7 mouse cellular contexts compared by ENCODE assay signal in genomic region chr4:125921550-125922316, GRCm38 (mm10).
A peak's percentile ranks its signal among the peaks of the same experiment; 100 is the strongest.
DNase-seq lines count a peak whose midpoint lies in the region; ATAC-seq and TF ChIP-seq lines count a peak whose summit lies in the region.

No protein-coding gene starts in this region.

- H3K4me3 ChIP-seq in midbrain, embryonic 11.5 days (ENCODE audit: low read depth, low read length), result no peak overlapping the region
- H3K4me3 ChIP-seq in midbrain, embryonic 16.5 days (ENCODE audit: low read depth, low read length), result no peak overlapping the region
- peak overlapping the region; percentile 0; the same call in 1 of the 2 replicates for H3K4me3 ChIP-seq in forebrain, embryonic 11.5 days (ENCODE audit: low read depth, low read length)
- no peak overlapping the region for H3K4me3 ChIP-seq in kidney, adult 2 months (ENCODE audit: insufficient read depth, low read depth, low read length)
- no peak overlapping the region for H3K4me3 ChIP-seq in liver, embryonic 11.5 days (ENCODE audit: low read depth, low read length)
- peak overlapping the region; percentile 44 for H3K4me3 ChIP-seq in testis, adult 2 months (ENCODE audit: control insufficient read depth, low read depth, low read length)

- no peaks in the 10 kb centered on the region for H3K36me3 ChIP-seq in midbrain, embryonic 11.5 days (ENCODE audit: control insufficient read depth, insufficient read depth, low read length)
- H3K36me3 ChIP-seq in midbrain, embryonic 16.5 days (ENCODE audit: control insufficient read depth, insufficient read depth, low read length), result no peaks in the 10 kb centered on the region
- H3K36me3 ChIP-seq in forebrain, embryonic 11.5 days (ENCODE audit: control insufficient read depth, insufficient read depth, low read length), result no peaks in the 10 kb centered on the region
- H3K36me3 ChIP-seq in kidney, adult 2 months (ENCODE audit: control insufficient read depth, insufficient read depth, low read length), result no peaks in the 10 kb centered on the region
- no peaks in the 10 kb centered on the region for H3K36me3 ChIP-seq in liver, embryonic 11.5 days (ENCODE audit: control insufficient read depth, insufficient read depth, low read length)
- no peaks in the 10 kb centered on the region for H3K36me3 ChIP-seq in testis, adult 2 months (ENCODE audit: control insufficient read depth, insufficient read depth, low read length)

- peak overlapping the region; percentile 38 for H3K4me2 ChIP-seq in midbrain, embryonic 11.5 days
- no peak overlapping the region for H3K4me2 ChIP-seq in midbrain, embryonic 16.5 days (ENCODE audit: low read length)
- peak overlapping the region; percentile 36 for H3K4me2 ChIP-seq in forebrain, embryonic 11.5 days (ENCODE audit: low read depth, low read length, severe bottlenecking)
- peak overlapping the region; percentile 33; the same call in 1 of the 2 replicates for H3K4me2 ChIP-seq in liver, embryonic 11.5 days

- TF ChIP-seq POLR2A in kidney, adult 2 months (IDR thresholded peaks at IDR 0.05; ENCODE audit: low read depth, low read length), result no peak
- no peak for TF ChIP-seq POLR2A in testis, adult 2 months (IDR thresholded peaks at IDR 0.05; ENCODE audit: control insufficient read depth, low read depth, low read length)

- 5% methylated on average over 19 of the region's 19 CpGs for WGBS in midbrain, embryonic 11.5 days
- WGBS in midbrain, embryonic 16.5 days, result 7% methylated on average over 19 of the region's 19 CpGs
- 4% methylated on average over 19 of the region's 19 CpGs for whole genome bisulfite sequencing in forebrain, embryonic 11.5 days
- WGBS in kidney, adult 2 months, result 9% methylated on average over 19 of the region's 19 CpGs
- 12% methylated on average over 19 of the region's 19 CpGs for WGBS in liver, embryonic 11.5 days

- H3K27me3 ChIP-seq in midbrain, embryonic 11.5 days (ENCODE audit: control insufficient read depth, insufficient read depth, low read length), result no peaks in the 10 kb centered on the region; the same call in 1 of the 2 replicates
- H3K27me3 ChIP-seq in midbrain, embryonic 16.5 days (ENCODE audit: control insufficient read depth, insufficient read depth, low read depth, low read length), result no peaks in the 10 kb centered on the region
- peaks cover 3% of the 10 kb centered on the region; the same call in 1 of the 2 replicates for H3K27me3 ChIP-seq in forebrain, embryonic 11.5 days (ENCODE audit: control insufficient read depth, insufficient read depth, low read length)
- H3K27me3 ChIP-seq in kidney, adult 2 months (replicated peaks; ENCODE audit: control insufficient read depth, insufficient read depth, low read length), result no peaks in the 10 kb centered on the region
- peaks cover 9% of the 10 kb centered on the region for H3K27me3 ChIP-seq in liver, embryonic 11.5 days (replicated peaks; ENCODE audit: control insufficient read depth, insufficient read depth, low read length)
- H3K27me3 ChIP-seq in testis, adult 2 months (ENCODE audit: control insufficient read depth, insufficient read depth, low read length), result no peaks in the 10 kb centered on the region

- no peak overlapping the region for H3K27ac ChIP-seq in midbrain, embryonic 11.5 days (ENCODE audit: low read depth, low read length)
- H3K27ac ChIP-seq in midbrain, embryonic 16.5 days (ENCODE audit: low read length), result no peak overlapping the region
- H3K27ac ChIP-seq in forebrain, embryonic 11.5 days (ENCODE audit: low read depth, low read length), result peak overlapping the region; percentile 50; the same call in 1 of the 2 replicates
- H3K27ac ChIP-seq in kidney, adult 2 months (ENCODE audit: insufficient read depth, low read depth, low read length), result no peak overlapping the region
- H3K27ac ChIP-seq in liver, embryonic 11.5 days (ENCODE audit: low read depth, low read length), result peak overlapping the region; percentile 32; the same call in 1 of the 2 replicates
- no peak overlapping the region for H3K27ac ChIP-seq in testis, adult 2 months (ENCODE audit: control insufficient read depth, insufficient read depth, low read depth, low read length)

- peaks cover 25% of the 10 kb centered on the region for H3K4me1 ChIP-seq in midbrain, embryonic 11.5 days (ENCODE audit: control insufficient read depth, insufficient read depth, low read length)
- peaks cover 31% of the 10 kb centered on the region for H3K4me1 ChIP-seq in midbrain, embryonic 16.5 days (ENCODE audit: control insufficient read depth, insufficient read depth, low read length)
- H3K4me1 ChIP-seq in forebrain, embryonic 11.5 days (replicated peaks; ENCODE audit: control insufficient read depth, insufficient read depth, low read length), result peaks cover 19% of the 10 kb centered on the region
- no peaks in the 10 kb centered on the region for H3K4me1 ChIP-seq in kidney, adult 2 months (ENCODE audit: control insufficient read depth, insufficient read depth, low read length)
- H3K4me1 ChIP-seq in liver, embryonic 11.5 days (replicated peaks; ENCODE audit: control insufficient read depth, insufficient read depth, low read length), result no peaks in the 10 kb centered on the region
- H3K4me1 ChIP-seq in testis, adult 2 months (ENCODE audit: control insufficient read depth, insufficient read depth, low read length), result peaks cover 4% of the 10 kb centered on the region; the same call in 1 of the 2 replicates

- H3K9ac ChIP-seq in midbrain, embryonic 11.5 days (ENCODE audit: low read length), result peak overlapping the region; percentile 43
- no peak overlapping the region for H3K9ac ChIP-seq in midbrain, embryonic 16.5 days (ENCODE audit: low read depth, low read length)
- H3K9ac ChIP-seq in forebrain, embryonic 11.5 days (ENCODE audit: low read length), result peak overlapping the region; percentile 31; the same call in 1 of the 2 replicates
- H3K9ac ChIP-seq in liver, embryonic 11.5 days (ENCODE audit: low read depth, low read length), result no peak overlapping the region

- ATAC-seq in midbrain, embryonic 11.5 days (ENCODE audit: low FRiP score), result peak; percentile 53
- ATAC-seq in midbrain, embryonic 16.5 days, result no peak
- ATAC-seq in forebrain, embryonic 11.5 days (replicated peaks; ENCODE audit: low FRiP score), result peak; percentile 57
- no peak for ATAC-seq in liver, embryonic 11.5 days (replicated peaks; ENCODE audit: low FRiP score)

- no peaks in the 10 kb centered on the region for H3K9me3 ChIP-seq in midbrain, embryonic 11.5 days (ENCODE audit: control insufficient read depth, low read length)
- no peaks in the 10 kb centered on the region for H3K9me3 ChIP-seq in midbrain, embryonic 16.5 days (replicated peaks; ENCODE audit: control insufficient read depth, low read length, poor library complexity, severe bottlenecking)
- H3K9me3 ChIP-seq in forebrain, embryonic 11.5 days (ENCODE audit: control insufficient read depth, low read length), result no peaks in the 10 kb centered on the region
- no peaks in the 10 kb centered on the region for H3K9me3 ChIP-seq in liver, embryonic 11.5 days (ENCODE audit: control insufficient read depth, low read length)

- peak; percentile 97 for DNase-seq in midbrain, embryonic 11.5 days (ENCODE audit: low spot score, missing footprints)
- DNase-seq in adrenal gland, postnatal 36 days, result peak; percentile 75 to 79
- peak; percentile 91 for DNase-seq in forebrain, embryonic 11.5 days (ENCODE audit: low spot score)
- peak; percentile 20 for DNase-seq in kidney, adult 2 months
- DNase-seq in liver, embryonic 11.5 days (ENCODE audit: low spot score), result peak; percentile 53

- no peak for TF ChIP-seq CTCF in kidney, adult 2 months (conservative IDR thresholded peaks at IDR 0.05; ENCODE audit: insufficient read depth, insufficient read length, low read depth, low read length)
- peak; percentile 55; the same call in 1 of the 2 replicates for TF ChIP-seq CTCF in testis, adult 2 months (IDR thresholded peaks at IDR 0.05; ENCODE audit: control insufficient read depth, insufficient read depth, insufficient replicate concordance, low read depth, low read length)

Comparison
In these comparisons a context has a peak if more than half of its experiments do, and no peak if none do; other contexts are left out.
1. ATAC-seq: peak in midbrain, embryonic 11.5 days (single experiment) and forebrain, embryonic 11.5 days (single experiment); none in midbrain, embryonic 16.5 days (single experiment) and liver, embryonic 11.5 days (single experiment).
2. H3K9ac ChIP-seq: peak in midbrain, embryonic 11.5 days (single experiment) and forebrain, embryonic 11.5 days (single experiment); none in midbrain, embryonic 16.5 days (single experiment) and liver, embryonic 11.5 days (single experiment).
3. DNase-seq: peak in every context shown above with its lines; median percentile 97 in midbrain, embryonic 11.5 days; 91 in forebrain, embryonic 11.5 days; 77 in adrenal gland, postnatal 36 days; 53 in liver, embryonic 11.5 days; 20 in kidney, adult 2 months.
4. H3K27ac ChIP-seq: peak in forebrain, embryonic 11.5 days (single experiment) and liver, embryonic 11.5 days (single experiment); none in midbrain, embryonic 11.5 days (single experiment), midbrain, embryonic 16.5 days (single experiment), kidney, adult 2 months (single experiment) and testis, adult 2 months (single experiment).
5. H3K4me3 ChIP-seq: peak in forebrain, embryonic 11.5 days (single experiment) and testis, adult 2 months (single experiment); none in midbrain, embryonic 11.5 days (single experiment), midbrain, embryonic 16.5 days (single experiment), kidney, adult 2 months (single experiment) and liver, embryonic 11.5 days (single experiment).